Mouse (Mus musculus) thymus, postnatal 25 days (tissue): ENCODE data around the gene Atrip.

ENCODE experiments used
- DNase-seq: peaks from one replicate; pipeline ENCODE4 v3.0.0; 2022

The Atrip gene

GRCm38 (mm10) chr9:109031001-109031400 lies 42.9 kb downstream of the Atrip start:
- no peak for DNase-seq

- DNase-seq, result no peak
These were observed 43.6 kb downstream of the Atrip start for GRCm38 (mm10) chr9:109030312-109030711.

GRCm38 (mm10) chr9:109028919-109029318 lies 45.0 kb downstream of the Atrip start:
- DNase-seq, result no peak

- no peak for DNase-seq
These were observed 45.5 kb downstream of the Atrip start for GRCm38 (mm10) chr9:109028421-109028820.

GRCm38 (mm10) chr9:109027521-109027920 lies 46.4 kb downstream of the Atrip start:
- no peak for DNase-seq

GRCm38 (mm10) chr9:109022866-109023685 lies 50.8 kb downstream of the Atrip start:
- no peak for DNase-seq

- DNase-seq, result no peak
These were observed 52.5 kb downstream of the Atrip start for GRCm38 (mm10) chr9:109021428-109021827.

GRCm38 (mm10) chr9:109016973-109017604 lies 56.8 kb downstream of the Atrip start:
- no peak for DNase-seq

- no peak for DNase-seq
These were observed 58.5 kb downstream of the Atrip start for GRCm38 (mm10) chr9:109015397-109015796.

GRCm38 (mm10) chr9:109010316-109010690 lies 63.6 kb downstream of the Atrip start:
- DNase-seq, result no peak

GRCm38 (mm10) chr9:109009636-109010315 lies 64.1 kb downstream of the Atrip start:
- DNase-seq, result no peak

GRCm38 (mm10) chr9:109008994-109009635 lies 64.8 kb downstream of the Atrip start:
- no peak for DNase-seq

GRCm38 (mm10) chr9:109008081-109008480 lies 65.8 kb downstream of the Atrip start:
- DNase-seq, result no peak
